Mouse (Mus musculus) hindbrain, embryonic 16.5 days (tissue): ENCODE measurements at regions not wholly inside any gene's neighbourhood (a gene's known extent, or its start where the extent isn't known, plus 50 kb on each side); places are given as distances from the start of the nearest gene placed in this dataset.
A peak's percentile ranks its signal among the peaks of the same experiment; 100 is the strongest.

Experiments
- ATAC-seq: fragments of 200-750 bp; cut with Nextera tagmentation; 2 replicates; pipeline ENCODE4 v1.8.0; 2017; ENCODE audit warnings: moderate TSS enrichment, moderate library complexity
- H3K27ac ChIP-seq: fragments of 300-500 bp; sonication (generic); 2 replicates; pipeline ENCODE4 v1.5.1; 2014; ENCODE audit warnings: low read depth, mild to moderate bottlenecking, control low read depth, low read length, moderate library complexity
- H3K27me3 ChIP-seq: fragments of 300-500 bp; sonication (generic); replicated peaks from 2 replicates; pipeline ENCODE4 v1.6.1; 2014; ENCODE audit warnings: low read length; ENCODE audit not compliant: control insufficient read depth, insufficient read depth
- H3K36me3 ChIP-seq: fragments of 300-500 bp; sonication (generic); 2 replicates; pipeline ENCODE4 v1.6.1; 2014; ENCODE audit warnings: mild to moderate bottlenecking, low read length, moderate library complexity, mixed read lengths; ENCODE audit not compliant: control insufficient read depth, insufficient read depth
- H3K4me1 ChIP-seq: fragments of 300-500 bp; sonication (generic); 2 replicates; pipeline ENCODE4 v1.6.1; 2014; ENCODE audit warnings: low read depth, low read length; ENCODE audit not compliant: control insufficient read depth, insufficient read depth
- H3K4me2 ChIP-seq: fragments of 300-500 bp; sonication (generic); 2 replicates; pipeline ENCODE4 v1.6.1; 2014; ENCODE audit warnings: mild to moderate bottlenecking, low read length, control low read depth, moderate library complexity
- H3K4me3 ChIP-seq: fragments of 300-500 bp; sonication (generic); 2 replicates; pipeline ENCODE4 v1.5.1; 2014; ENCODE audit warnings: mild to moderate bottlenecking, low read length, control low read depth, moderate library complexity
- H3K9ac ChIP-seq: fragments of 300-500 bp; sonication (generic); 2 replicates; pipeline ENCODE4 v1.6.1; 2014; ENCODE audit warnings: low read depth, mild to moderate bottlenecking, control low read depth, low read length, moderate library complexity
- H3K9me3 ChIP-seq: fragments of 300-500 bp; sonication (generic); 2 replicates; pipeline ENCODE4 v1.6.1; 2014; ENCODE audit warnings: mild to moderate bottlenecking, low read length, moderate library complexity; ENCODE audit not compliant: control insufficient read depth
- WGBS: fragments of 180-500 bp; shearing (Covaris S2); extraction: QIAGEN DNeasy Blood & Tissue Kit; methylation state at CpG from one replicate; pipeline ENCODE4 v1.1.7; 2014; 5-methylcytosine and 5-hydroxymethylcytosine counted together

DNA sequence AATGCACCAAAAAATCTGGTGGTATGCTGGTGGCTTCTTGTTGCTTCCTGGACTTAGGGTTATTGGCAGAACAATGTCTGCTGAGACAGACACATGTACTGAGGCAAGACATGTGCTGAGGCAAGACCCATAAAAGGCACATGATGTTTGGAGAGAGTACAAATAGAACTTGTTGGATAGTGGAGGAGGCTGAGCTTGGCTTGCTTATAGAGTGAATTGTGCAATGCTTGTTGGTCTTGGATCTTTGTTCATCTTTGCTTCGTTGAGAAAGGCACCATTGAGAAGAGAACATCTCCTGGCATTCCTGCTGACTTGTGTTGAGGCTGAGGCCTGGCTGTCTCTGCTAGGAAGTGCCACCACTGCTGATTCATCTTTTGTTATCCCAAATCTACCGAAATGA lies 117.8 kb upstream of the Tbc1d2b start:
- ATAC-seq = no peak
- Histone ChIP-seq H3K4me2 (no peak overlapping the region), H3K9ac (no peak overlapping the region), H3K27me3 (no peaks in the 10 kb centered on the region), H3K9me3 (no peaks in the 10 kb centered on the region), H3K27ac (no peak overlapping the region), H3K4me1 (no peaks in the 10 kb centered on the region), H3K4me3 (no peak overlapping the region), H3K36me3 (no peaks in the 10 kb centered on the region)
- 78% methylated on average over 2 of the region's 2 CpGs for WGBS

DNA sequence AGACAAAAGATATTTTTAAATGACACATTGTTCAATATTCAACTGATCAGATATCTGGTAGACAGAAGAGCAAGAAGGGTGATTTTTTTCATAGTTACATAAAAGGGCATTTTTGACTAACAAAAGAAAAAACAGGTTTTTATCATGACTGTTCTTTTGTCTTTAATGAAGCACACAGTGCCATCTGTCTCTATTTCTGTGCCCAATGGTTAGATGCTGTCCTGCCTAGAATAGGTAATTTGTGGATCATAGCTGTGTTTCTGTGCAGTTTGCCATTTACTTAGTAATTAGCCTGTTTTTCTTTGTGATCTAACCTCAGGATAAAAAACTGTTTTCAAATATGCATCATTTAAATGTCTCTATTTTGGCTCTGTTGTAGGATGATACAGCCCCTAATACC lies 114.4 kb upstream of the Tbc1d2b start:
- no peak overlapping the region for H3K27ac ChIP-seq
- no peak for ATAC-seq
- H3K27me3 ChIP-seq = no peaks in the 10 kb centered on the region
- no peak overlapping the region for H3K4me2 ChIP-seq
- H3K36me3 ChIP-seq = no peaks in the 10 kb centered on the region
- H3K4me1 ChIP-seq = no peaks in the 10 kb centered on the region
- no peaks in the 10 kb centered on the region for H3K9me3 ChIP-seq
- no peak overlapping the region for H3K4me3 ChIP-seq
- H3K9ac ChIP-seq = no peak overlapping the region

DNA sequence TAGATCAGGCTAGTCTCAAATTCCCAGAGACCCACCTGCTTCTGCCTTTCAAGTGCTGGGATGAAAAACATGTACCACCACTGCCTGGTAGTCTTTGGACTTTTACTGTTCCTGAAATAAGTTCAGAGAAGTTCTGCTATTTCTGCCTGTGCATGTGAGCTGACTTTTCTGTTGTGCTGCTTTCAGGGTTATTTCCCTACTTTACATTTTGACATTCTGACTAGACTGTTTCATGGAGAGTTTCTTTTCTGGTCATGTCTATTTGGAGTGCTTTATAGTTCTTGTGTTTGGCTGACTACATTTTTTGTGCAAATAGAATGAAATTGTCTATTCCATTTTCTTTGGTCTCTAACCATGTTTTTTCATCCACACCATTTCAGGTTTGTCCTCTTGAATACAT lies 109.5 kb upstream of the Tbc1d2b start:
- H3K27ac ChIP-seq = no peak overlapping the region
- H3K4me3 ChIP-seq = no peak overlapping the region
- no peaks in the 10 kb centered on the region for H3K9me3 ChIP-seq
- H3K9ac ChIP-seq = no peak overlapping the region
- no peak overlapping the region for H3K4me2 ChIP-seq
- H3K4me1 ChIP-seq = no peaks in the 10 kb centered on the region
- H3K27me3 ChIP-seq = no peaks in the 10 kb centered on the region
- no peak for ATAC-seq
- H3K36me3 ChIP-seq = no peaks in the 10 kb centered on the region

DNA sequence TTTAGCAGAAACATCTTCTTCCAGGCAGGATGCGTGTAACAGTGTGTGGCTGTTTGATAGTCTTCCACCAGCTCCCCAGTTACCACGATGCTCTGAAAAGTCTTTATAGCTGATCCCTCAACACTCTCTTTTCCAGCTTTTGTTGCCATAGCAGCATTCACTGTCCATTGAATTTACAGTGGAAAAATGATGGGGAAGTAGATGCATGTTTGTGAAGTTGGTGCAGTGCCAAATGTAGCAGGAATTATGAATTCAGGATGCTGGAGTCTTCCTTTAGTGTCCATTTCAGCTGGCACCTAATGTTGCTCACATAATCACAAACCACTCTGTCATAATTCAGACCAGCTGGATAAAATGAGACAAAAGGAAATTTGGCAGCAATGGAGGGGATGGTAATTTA lies 99.0 kb upstream of the Tbc1d2b start:
- peak; percentile 91 for ATAC-seq
- H3K27ac ChIP-seq = no peak overlapping the region

DNA sequence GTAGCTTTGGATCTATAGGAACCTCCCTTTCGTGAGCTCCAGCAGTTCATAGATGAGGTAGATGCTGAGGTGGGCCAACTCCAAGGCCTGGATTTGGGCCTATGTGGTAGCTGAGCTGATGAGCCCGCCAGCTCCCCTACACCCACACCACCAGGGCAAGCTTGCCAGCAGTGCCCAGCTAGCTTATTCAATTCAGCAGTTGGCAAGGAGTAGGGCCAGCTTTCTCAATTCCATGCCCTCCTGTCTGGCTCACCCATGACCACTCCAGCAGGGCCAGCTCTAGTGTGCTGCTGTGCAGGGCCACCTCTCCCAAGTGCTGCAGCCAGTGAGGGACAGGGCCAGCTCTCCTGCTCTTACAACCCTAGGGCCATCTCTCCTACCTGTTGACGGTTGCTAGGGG lies 97.1 kb upstream of the Tbc1d2b start:
- H3K4me1 ChIP-seq = no peaks in the 10 kb centered on the region
- H3K27me3 ChIP-seq = no peaks in the 10 kb centered on the region
- no peak overlapping the region for H3K27ac ChIP-seq
- no peaks in the 10 kb centered on the region for H3K9me3 ChIP-seq
- no peaks in the 10 kb centered on the region for H3K36me3 ChIP-seq
- H3K9ac ChIP-seq = no peak overlapping the region
- peak; percentile 84 for ATAC-seq
- WGBS = 75% methylated on average over 3 of the region's 3 CpGs
- H3K4me3 ChIP-seq = no peak overlapping the region
- H3K4me2 ChIP-seq = no peak overlapping the region

More for the DNA sequence above, 99.0 kb upstream of the Tbc1d2b start:
- Histone ChIP-seq H3K9me3 (no peaks in the 10 kb centered on the region), H3K27me3 (no peaks in the 10 kb centered on the region), H3K36me3 (no peaks in the 10 kb centered on the region), H3K4me3 (no peak overlapping the region), H3K9ac (no peak overlapping the region), H3K4me1 (no peaks in the 10 kb centered on the region), H3K4me2 (no peak overlapping the region)
- WGBS = 44% methylated on average over 2 of the region's 2 CpGs

DNA sequence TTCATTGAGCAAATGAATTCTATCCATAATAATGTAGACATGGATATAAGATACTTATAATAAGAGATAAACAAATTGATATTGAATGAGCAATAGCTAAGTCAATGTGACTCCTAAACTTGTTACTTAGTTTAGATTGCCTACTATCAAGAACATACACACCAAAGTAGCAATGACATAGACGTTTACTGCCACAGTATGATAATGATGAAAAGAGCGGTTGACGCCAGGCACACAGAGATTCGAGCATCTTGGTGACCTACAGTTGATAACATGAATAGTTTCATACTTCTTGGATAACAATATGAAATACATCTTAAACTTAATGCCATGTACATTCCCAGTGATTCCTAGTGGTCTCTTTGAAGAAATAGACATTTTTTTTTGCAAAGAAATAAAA lies 55.9 kb upstream of the Tbc1d2b start:
- no peak for ATAC-seq
- 91% methylated on average over 4 of the region's 4 CpGs for WGBS
- no peak overlapping the region for H3K4me2 ChIP-seq

More for the DNA sequence above, 55.9 kb upstream of the Tbc1d2b start:
- Histone ChIP-seq H3K27ac (no peak overlapping the region), H3K27me3 (no peaks in the 10 kb centered on the region), H3K36me3 (no peaks in the 10 kb centered on the region), H3K9ac (no peak overlapping the region), H3K4me3 (no peak overlapping the region), H3K4me1 (no peaks in the 10 kb centered on the region), H3K9me3 (no peaks in the 10 kb centered on the region)
